Mouse (Mus musculus) lung, adult 2 months (tissue): ENCODE results near the gene Ddx42.

Source experiments
- CTCF ChIP-seq: fragments of 200-500 bp; IDR thresholded peaks from 2 replicates; pipeline ENCODE4 v1.5.1; 2011; ENCODE audit warnings: mild to moderate bottlenecking, low read length, control low read depth; ENCODE audit not compliant: insufficient read depth
- POLR2A ChIP-seq: fragments of 200-500 bp; IDR thresholded peaks from 2 replicates; pipeline ENCODE4 v1.6.1; 2011; ENCODE audit warnings: low read depth, mild to moderate bottlenecking, control low read depth, low read length, borderline replicate concordance; ENCODE audit errors: extremely low read depth

DNA sequence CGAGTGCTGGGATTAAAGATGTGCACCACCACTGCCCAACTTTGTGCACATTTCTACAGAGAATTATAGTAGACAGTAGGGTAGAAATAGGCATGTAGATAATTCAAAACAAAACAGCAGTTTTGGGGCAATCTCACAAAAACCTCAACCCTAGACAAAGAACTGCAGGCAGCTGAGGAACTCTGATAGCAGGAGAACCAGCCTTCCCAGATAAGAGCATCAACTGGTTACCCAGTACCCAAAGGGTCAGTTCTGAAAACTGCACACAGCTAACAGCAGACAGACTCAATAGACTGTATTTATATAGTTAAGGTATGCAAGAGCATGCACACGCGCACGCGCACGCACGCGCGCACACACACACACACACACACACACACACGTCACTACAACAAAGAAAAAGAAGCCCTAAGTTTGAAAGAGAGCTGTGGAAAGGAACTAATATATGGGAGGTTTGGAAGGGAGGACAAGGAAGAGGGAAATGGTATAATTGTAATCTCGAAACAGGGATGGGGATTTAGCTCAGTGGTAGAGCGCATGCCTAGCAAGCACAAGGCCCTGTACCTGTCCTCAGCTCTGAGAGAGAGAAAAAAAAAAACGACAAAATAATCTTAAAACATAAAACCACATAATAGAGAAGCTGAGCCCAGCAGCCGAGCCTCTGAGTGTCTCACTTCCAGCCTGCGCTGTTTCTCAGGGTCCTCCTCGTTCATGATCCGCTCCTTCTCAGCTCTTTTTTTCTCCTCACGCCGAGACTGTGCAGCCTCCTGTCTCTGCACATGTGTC is 15.2 kb upstream of the Ddx42 start:
- TF ChIP-seq POLR2A: no peak
- no peak for TF ChIP-seq CTCF
